Mouse (Mus musculus): ENCODE measurements around the gene Bud23.

- TF ChIP-seq CTCF (IDR thresholded peaks at IDR 0.05; ENCODE audit: borderline replicate concordance, extremely low read depth, insufficient read depth, insufficient read length): no peak
- no peak for TF ChIP-seq POLR2A (IDR thresholded peaks at IDR 0.05; ENCODE audit: borderline replicate concordance, extremely low read depth, insufficient read depth, insufficient read length, poor library complexity, severe bottlenecking)
These were observed 14.8 kb upstream of the Bud23 start for GRCm38 (mm10) chr5:135079578-135079977.

Measured in brain, embryonic 14.5 days (tissue).